Comparison of ENCODE assay signal across 8 mouse cellular contexts in the genomic region with DNA sequence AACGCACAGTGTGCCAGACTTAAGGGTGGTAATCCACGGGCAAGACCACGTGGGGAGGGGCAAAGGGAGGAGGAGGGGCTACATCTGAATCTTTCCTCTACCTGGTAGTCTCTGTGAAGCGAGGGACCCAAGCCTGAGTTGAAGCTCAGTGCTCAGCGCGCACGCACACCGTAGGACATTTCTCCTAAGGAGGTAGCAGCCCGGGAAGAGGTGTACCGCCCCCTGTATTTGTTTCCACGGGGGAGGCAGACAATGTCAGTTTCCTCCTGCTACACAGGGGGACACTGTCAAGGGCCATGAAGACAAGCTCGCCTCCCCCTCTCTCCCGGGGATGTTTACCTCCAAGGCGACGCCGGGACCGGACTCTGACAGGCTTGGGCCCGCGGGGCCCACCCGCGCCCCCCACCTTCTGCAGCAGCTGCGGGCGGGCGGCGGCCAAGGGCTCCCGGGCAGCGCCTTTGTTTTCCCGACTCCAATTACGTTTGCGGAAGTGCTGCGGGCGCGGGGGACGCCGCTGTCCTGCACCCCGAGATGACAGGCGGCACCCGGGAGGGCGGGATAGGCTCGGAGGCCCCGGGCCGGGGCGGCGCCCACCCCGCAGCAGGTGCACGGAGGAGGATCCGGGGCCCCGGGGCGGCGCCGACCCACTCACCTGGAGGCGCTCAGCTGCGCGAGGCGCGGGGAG. TPM values are rescaled to one million over a fixed set of nuclear protein-coding genes. Genes with fewer than 3 reads are reported as not detected.
A peak's percentile ranks its signal among the peaks of the same experiment; 100 is the strongest.
DNase-seq lines count a peak whose midpoint lies in the region; ATAC-seq and TF ChIP-seq lines count a peak whose summit lies in the region.

No protein-coding gene starts in this region.

- H3K4me3 ChIP-seq in MEL (ENCODE audit: control insufficient read depth in 1 of 2, insufficient read depth in 1 of 2, low read depth in 2 of 2, low read length in 2 of 2), result peak overlapping the region; percentile 86 to 88
- peak overlapping the region; percentile 94 for H3K4me3 ChIP-seq in hindbrain, embryonic 10.5 days
- H3K4me3 ChIP-seq in lung, embryonic 16.5 days (ENCODE audit: low read length), result peak overlapping the region; percentile 82
- H3K4me3 ChIP-seq in olfactory bulb, adult 2 months (ENCODE audit: insufficient read depth, low read depth, low read length), result peak overlapping the region; percentile 61
- peak overlapping the region; percentile 72 for H3K4me3 ChIP-seq in thymus, adult 2 months (ENCODE audit: control insufficient read depth, insufficient read depth, low read length)

- peaks cover 5% of the 10 kb centered on the region; the same call in 1 of the 2 replicates for H3K79me2 ChIP-seq in MEL (ENCODE audit: control insufficient read depth, insufficient read depth, low read length, poor library complexity)

- no peak for TF ChIP-seq CTCF in MEL (IDR thresholded peaks at IDR 0.05 in 2 of 3, conservative IDR thresholded peaks at IDR 0.05 in 1 of 3; ENCODE audit: control insufficient read depth in 1 of 3, insufficient read depth in 1 of 3, low read depth in 2 of 3, low read length in 3 of 3, poor library complexity in 1 of 3, severe bottlenecking in 1 of 3)
- TF ChIP-seq CTCF in olfactory bulb, adult 2 months (IDR thresholded peaks at IDR 0.05; ENCODE audit: insufficient read depth, low read depth, low read length), result no peak
- no peak for TF ChIP-seq CTCF in thymus, adult 2 months (IDR thresholded peaks at IDR 0.05; ENCODE audit: borderline replicate concordance, control insufficient read depth, extremely low read depth, insufficient read depth, low read length, poor library complexity)

- H3K4me2 ChIP-seq in lung, embryonic 16.5 days (ENCODE audit: low read depth, low read length), result peak overlapping the region; percentile 96

- WGBS in hindbrain, embryonic 10.5 days, result under 1% methylated on average over 56 of the region's 56 CpGs
- WGBS in lung, embryonic 16.5 days, result 1% methylated on average over 39 of the region's 56 CpGs
- under 1% methylated on average over 56 of the region's 56 CpGs for WGBS in olfactory bulb, adult 2 months
- under 1% methylated on average over 55 of the region's 56 CpGs for WGBS in thymus, adult 2 months

- H3K27ac ChIP-seq in MEL (ENCODE audit: control insufficient read depth, low read depth, low read length), result peak overlapping the region; percentile 21; the same call in 1 of the 2 replicates
- H3K27ac ChIP-seq in hindbrain, embryonic 10.5 days, result peak overlapping the region; percentile 93
- H3K27ac ChIP-seq in lung, embryonic 16.5 days (ENCODE audit: low read length), result peak overlapping the region; percentile 55
- peak overlapping the region; percentile 47 for H3K27ac ChIP-seq in olfactory bulb, adult 2 months (ENCODE audit: insufficient read depth, low read depth, low read length)
- 0 out of 2 replicates have a peak overlapping the region, but pooled peaks have one; percentile 28 for H3K27ac ChIP-seq in thymus, adult 2 months (ENCODE audit: control insufficient read depth, insufficient read depth, low read length)

- peak; percentile 83 for ATAC-seq in lung, embryonic 16.5 days (ENCODE audit: low read depth)

- H3K9me3 ChIP-seq in MEL (replicated peaks; ENCODE audit: insufficient read depth, low read length), result no peaks in the 10 kb centered on the region
- no peaks in the 10 kb centered on the region for H3K9me3 ChIP-seq in hindbrain, embryonic 10.5 days
- no peaks in the 10 kb centered on the region for H3K9me3 ChIP-seq in lung, embryonic 16.5 days (ENCODE audit: control insufficient read depth, low read length)

- no peak for TF ChIP-seq EP300 in MEL (IDR thresholded peaks at IDR 0.05; ENCODE audit: low read depth in 1 of 2, low read length in 2 of 2)

- peaks cover 0 to 25% of the 10 kb centered on the region in 2 experiments; a peak in 2 of 4 replicates for H3K36me3 ChIP-seq in MEL (ENCODE audit: control insufficient read depth in 1 of 2, insufficient read depth in 2 of 2, low read length in 2 of 2)
- no peaks in the 10 kb centered on the region for H3K36me3 ChIP-seq in hindbrain, embryonic 10.5 days
- H3K36me3 ChIP-seq in lung, embryonic 16.5 days (ENCODE audit: control insufficient read depth, insufficient read depth, low read length), result no peaks in the 10 kb centered on the region
- H3K36me3 ChIP-seq in thymus, adult 2 months (ENCODE audit: control insufficient read depth, insufficient read depth, low read length), result no peaks in the 10 kb centered on the region

- DNase-seq in MEL (ENCODE audit: low read depth, low spot score), result peak; percentile 71
- DNase-seq in cerebellum, adult 9-10 months, result peak; percentile 64
- peak; percentile 24 to 36 for DNase-seq in frontal cortex, postnatal 14 days (ENCODE audit: low spot score in 2 of 2)
- peak; percentile 55 for DNase-seq in hindbrain, embryonic 10.5 days (ENCODE audit: low spot score)
- peak; percentile 49 to 71 for DNase-seq in layer of hippocampus, postnatal 10 days (ENCODE audit: low spot score in 2 of 2)
- DNase-seq in thymus, adult 2 months, result peak; percentile 71

- H3K9ac ChIP-seq in MEL (ENCODE audit: control insufficient read depth, low read depth, low read length, poor library complexity, severe bottlenecking), result peak overlapping the region; percentile 82
- H3K9ac ChIP-seq in lung, embryonic 16.5 days (ENCODE audit: low read length), result peak overlapping the region; percentile 80

- H3K4me1 ChIP-seq in MEL (ENCODE audit: control insufficient read depth in 1 of 2, insufficient read depth in 2 of 2, low read length in 2 of 2), result peaks cover 15 to 28% of the 10 kb centered on the region in 2 experiments
- peaks cover 12% of the 10 kb centered on the region for H3K4me1 ChIP-seq in hindbrain, embryonic 10.5 days (replicated peaks)
- H3K4me1 ChIP-seq in lung, embryonic 16.5 days (replicated peaks; ENCODE audit: control insufficient read depth, insufficient read depth, low read length), result peaks cover 5% of the 10 kb centered on the region; the same call in 1 of the 2 replicates
- H3K4me1 ChIP-seq in olfactory bulb, adult 2 months (ENCODE audit: control insufficient read depth, insufficient read depth, low read length), result peaks cover 5% of the 10 kb centered on the region; the same call in 1 of the 2 replicates
- H3K4me1 ChIP-seq in thymus, adult 2 months (replicated peaks; ENCODE audit: control insufficient read depth, insufficient read depth, low read length), result peaks cover 4% of the 10 kb centered on the region; the same call in 1 of the 2 replicates

- H3K27me3 ChIP-seq in MEL (ENCODE audit: control insufficient read depth in 1 of 2, insufficient read depth in 2 of 2, low read length in 2 of 2), result no peaks in the 10 kb centered on the region
- H3K27me3 ChIP-seq in hindbrain, embryonic 10.5 days (ENCODE audit: insufficient read depth, poor library complexity, severe bottlenecking), result peaks cover 27% of the 10 kb centered on the region
- H3K27me3 ChIP-seq in lung, embryonic 16.5 days (ENCODE audit: control insufficient read depth, insufficient read depth, low read depth, low read length), result no peaks in the 10 kb centered on the region; the same call in 1 of the 2 replicates
- H3K27me3 ChIP-seq in thymus, adult 2 months (ENCODE audit: control insufficient read depth, insufficient read depth, low read length), result no peaks in the 10 kb centered on the region

- peak in 1 of 2 experiments; percentile 15; a peak in 1 of 4 replicates for TF ChIP-seq POLR2A in MEL (IDR thresholded peaks at IDR 0.05; ENCODE audit: control insufficient read depth in 1 of 2, insufficient read depth in 1 of 2, low read depth in 1 of 2, low read length in 2 of 2, poor library complexity in 1 of 2)
- no peak for TF ChIP-seq POLR2A in olfactory bulb, adult 2 months (IDR thresholded peaks at IDR 0.05; ENCODE audit: insufficient read depth, low read depth, low read length)
- TF ChIP-seq POLR2A in thymus, adult 2 months (IDR thresholded peaks at IDR 0.05; ENCODE audit: control insufficient read depth, extremely low read depth, insufficient read depth, low read length, poor library complexity), result peak; percentile 41; the same call in 1 of the 2 replicates

- no peak for TF ChIP-seq RAD21 in MEL (IDR thresholded peaks at IDR 0.05; ENCODE audit: low read depth, low read length)

TF ChIP-seq in MEL, 35 proteins besides CTCF, POLR2A, EP300 and RAD21 (continues in another document):
- TF ChIP-seq HCFC1 (IDR thresholded peaks at IDR 0.05; ENCODE audit: low read depth, low read length) (peak; percentile 14; the same call in 1 of the 2 replicates), UBTF (IDR thresholded peaks at IDR 0.05; ENCODE audit: borderline replicate concordance, insufficient read depth, low read depth, low read length) (no peak), MEF2A (IDR thresholded peaks at IDR 0.05; ENCODE audit: extremely low read depth, insufficient replicate concordance, low read depth, low read length, poor library complexity, severe bottlenecking) (no peak), CHD2 (IDR thresholded peaks at IDR 0.05; ENCODE audit: low read length) (no peak), CHD1 (IDR thresholded peaks at IDR 0.05; ENCODE audit: low read depth, low read length) (no peak), USF2 (IDR thresholded peaks at IDR 0.05; ENCODE audit: borderline replicate concordance in 1 of 2, insufficient read depth in 1 of 2, low read depth in 1 of 2, low read length in 2 of 2) (no peak), MYC (IDR thresholded peaks at IDR 0.05; ENCODE audit: low read depth, low read length) (0 out of 2 replicates have a peak, but pooled peaks have one; percentile 11), TAL1 (IDR thresholded peaks at IDR 0.05; ENCODE audit: low read length) (no peak), ZNF384 (IDR thresholded peaks at IDR 0.05; ENCODE audit: low read depth, low read length) (no peak), NRF1 (IDR thresholded peaks at IDR 0.05; ENCODE audit: insufficient read depth, low read depth, low read length, poor library complexity, severe bottlenecking) (no peak), TCF12 (IDR thresholded peaks at IDR 0.05; ENCODE audit: low read depth, low read length) (0 out of 2 replicates have a peak, but pooled peaks have one; percentile 22), ZKSCAN1 (IDR thresholded peaks at IDR 0.05; ENCODE audit: low read depth, low read length) (no peak), RCOR1 (IDR thresholded peaks at IDR 0.05; ENCODE audit: low read depth, low read length) (no peak), MAX (IDR thresholded peaks at IDR 0.05; ENCODE audit: low read length) (no peak), ZC3H11A (IDR thresholded peaks at IDR 0.05; ENCODE audit: low read depth, low read length) (no peak)

RNA-seq across cellular contexts. Expression of a gene that starts 0.7 kb away (rescaled TPM):
- 2.9 and 4.3 TPM in 2 replicates for total RNA-seq in MEL (2012; rRNA removed)
- polyA plus RNA-seq in MEL (2012; ENCODE audit: insufficient read depth in 1 of 2, insufficient read length in 2 of 2, low read depth in 1 of 2, low replicate concordance in 2 of 2, missing spikeins in 1 of 2), result 1 to 10 TPM in 1 of 2 experiments, not detected in 1; 6.4 TPM
- 2.1 and 4.1 TPM in 2 replicates for polyA plus RNA-seq in hindbrain, embryonic 10.5 days (2016; fragmentation: Nextera tagmentation; extraction: Ambion mirVana)
- 10 to 100 TPM; 68.2 to 69.5 TPM for total RNA-seq in layer of hippocampus, postnatal 10 days (2021)
- polyA plus RNA-seq in lung, embryonic 16.5 days (2015; fragmentation: Nextera tagmentation; extraction: Ambion mirVana), result 2.7 and 3.0 TPM in 2 replicates
- not detected in 2 replicates for polyA plus RNA-seq in olfactory bulb, adult 2 months (2012; ENCODE audit: insufficient read depth, insufficient read length, low replicate concordance, missing spikeins)
- polyA plus RNA-seq in thymus, adult 2 months (2012; rRNA removed), result 9.2 and 10.9 TPM in 2 replicates

Comparison
In these comparisons a context has a peak if more than half of its experiments do, and no peak if none do; other contexts are left out.
1. Peak in every context shown above with its lines: DNase-seq, ATAC-seq, H3K4me3 ChIP-seq and H3K27ac ChIP-seq.
2. H3K27ac ChIP-seq: peak in every context shown above with its lines; median percentile 93 in hindbrain, embryonic 10.5 days; 55 in lung, embryonic 16.5 days; 47 in olfactory bulb, adult 2 months; 28 in thymus, adult 2 months; 21 in MEL.